Mouse (Mus musculus) limb, embryonic 15.5 days (tissue): Measurements from ENCODE around the gene Zfp937. TPM values are rescaled to one million over a fixed set of nuclear protein-coding genes. Genes with fewer than 3 reads are reported as not detected.
"Not testable (repeated sequence)": the region's sequence is repeated elsewhere in the genome, so short reads cannot be mapped to it uniquely, and the experiment has no call there.

Source experiments
- ATAC-seq: fragments of 200-750 bp; cut with Nextera tagmentation; 2 replicates; pipeline ENCODE4 v1.8.0; 2017; ENCODE audit warnings: low read depth, moderate TSS enrichment; ENCODE audit not compliant: insufficient number of reproducible peaks, low FRiP score, low TSS enrichment
- H3K27ac ChIP-seq: fragments of 300-500 bp; sonication (generic); 2 replicates; pipeline ENCODE4 v1.5.1; 2015; ENCODE audit warnings: moderate library complexity, mild to moderate bottlenecking, inconsistent platforms
- H3K27me3 ChIP-seq: fragments of 300-500 bp; sonication (generic); 2 replicates; pipeline ENCODE4 v1.6.1; 2015; ENCODE audit warnings: inconsistent platforms
- H3K36me3 ChIP-seq: fragments of 300-500 bp; sonication (generic); 2 replicates; pipeline ENCODE4 v1.6.1; 2015; ENCODE audit warnings: inconsistent platforms
- H3K4me1 ChIP-seq: fragments of 300-500 bp; sonication (generic); 2 replicates; pipeline ENCODE4 v1.6.1; 2015; ENCODE audit warnings: inconsistent platforms
- H3K4me2 ChIP-seq: fragments of 300-500 bp; sonication (generic); 2 replicates; pipeline ENCODE4 v1.6.1; 2015; ENCODE audit warnings: mild to moderate bottlenecking, inconsistent platforms
- H3K4me3 ChIP-seq: fragments of 300-500 bp; sonication (generic); 2 replicates; pipeline ENCODE4 v1.5.1; 2015; ENCODE audit warnings: mild to moderate bottlenecking, inconsistent platforms
- H3K9ac ChIP-seq: fragments of 300-500 bp; sonication (generic); 2 replicates; pipeline ENCODE4 v1.6.1; 2015; ENCODE audit warnings: inconsistent platforms
- H3K9me3 ChIP-seq: fragments of 300-500 bp; sonication (generic); 2 replicates; pipeline ENCODE4 v1.6.1; 2016; ENCODE audit warnings: inconsistent platforms
- WGBS: fragments of 180-500 bp; shearing (Covaris S2); methylation state at CpG from one replicate; pipeline ENCODE4 v1.1.7; 2015; 5-methylcytosine and 5-hydroxymethylcytosine counted together
- polyA plus RNA-seq: library from polyadenylated mRNA; unstranded; fragments of >200 nt; fragmentation: Nextera tagmentation; extraction: Ambion mirVana; gene quantifications from 2 replicates; pipeline ENCODE4 v1.2.1, GENCODE M21; 2015

The Zfp937 gene
- 9.0 TPM in 2 replicates for polyA plus RNA-seq

GRCm38 (mm10) chr2:150217600-150218362, at the start of gene Zfp937:
Gene Zfp937 (plus strand): TSS chr2:150218073.
- H3K27ac ChIP-seq, result peak within 1 kb of the TSS; percentile 59; the same call in 1 of the 2 replicates
- WGBS, result 0% methylated on average over 15 of the region's 15 CpGs
- H3K4me1 ChIP-seq, H3K27me3 ChIP-seq, H3K36me3 ChIP-seq, H3K9ac ChIP-seq, H3K9me3 ChIP-seq: not testable (repeated sequence)
- peak within 1 kb of the TSS; percentile 41 for H3K4me2 ChIP-seq
- H3K4me3 ChIP-seq, result peak within 1 kb of the TSS; percentile 45
- ATAC-seq, result peak; percentile 98

GRCm38 (mm10) chr2:150173833-150174232, 44.0 kb upstream of the Zfp937 start:
- Histone ChIP-seq H3K27ac (no peak overlapping the region), H3K4me3 (no peak overlapping the region), H3K9me3 (no peaks in the 10 kb centered on the region)

DNA sequence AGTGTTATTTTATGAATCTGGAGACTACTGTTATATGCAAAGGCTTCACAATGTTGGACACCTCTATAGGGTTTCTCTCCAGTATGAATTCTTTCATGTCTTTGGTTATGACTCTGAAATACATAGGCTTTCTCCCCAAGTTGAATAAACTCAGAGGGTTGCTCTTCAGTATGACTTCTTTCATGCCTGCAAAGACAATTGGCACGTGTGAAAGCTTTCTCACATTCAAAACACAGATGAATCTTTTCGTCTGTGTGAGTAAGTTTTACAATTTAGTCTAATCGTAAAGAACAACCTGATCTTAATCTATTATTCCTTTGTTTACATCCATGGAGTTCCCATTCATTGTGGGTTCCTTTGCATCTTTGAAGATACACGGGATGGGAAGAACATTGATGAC, 38.3 kb upstream of the Zfp937 start, which contains the start of gene Gm10770:
Gene Gm10770 (minus strand): TSS at position 101 of the 400 bp plus-strand sequence.
- H3K9ac ChIP-seq, H3K4me1 ChIP-seq, H3K9me3 ChIP-seq, H3K27me3 ChIP-seq, H3K27ac ChIP-seq, H3K4me2 ChIP-seq, H3K36me3 ChIP-seq, ATAC-seq, H3K4me3 ChIP-seq: not testable (repeated sequence)
- WGBS, result 76% methylated on average over 4 of the region's 4 CpGs

More at GRCm38 (mm10) chr2:150173833-150174232, 44.0 kb upstream of the Zfp937 start:
- Histone ChIP-seq H3K4me1 (no peaks in the 10 kb centered on the region), H3K27me3 (no peaks in the 10 kb centered on the region), H3K36me3 (no peaks in the 10 kb centered on the region), H3K9ac (no peak overlapping the region), H3K4me2 (no peak overlapping the region)
- no peak for ATAC-seq

GRCm38 (mm10) chr2:150181046-150181445, 36.8 kb upstream of the Zfp937 start:
- H3K9ac ChIP-seq, H3K27me3 ChIP-seq, H3K36me3 ChIP-seq, H3K27ac ChIP-seq, H3K4me3 ChIP-seq, H3K9me3 ChIP-seq, H3K4me2 ChIP-seq, H3K4me1 ChIP-seq, ATAC-seq: not testable (repeated sequence)

GRCm38 (mm10) chr2:150181570-150181999, 36.3 kb upstream of the Zfp937 start, which contains the start of gene Gm14139:
Gene Gm14139 (plus strand): TSS chr2:150181755.
- WGBS, result 72% methylated on average over 7 of the region's 7 CpGs

GRCm38 (mm10) chr2:150218363-150218725, 471 bp downstream of the Zfp937 start:
- not testable (repeated sequence) for H3K4me1 ChIP-seq, ATAC-seq, H3K36me3 ChIP-seq, H3K27me3 ChIP-seq, H3K9me3 ChIP-seq, H3K9ac ChIP-seq
- Histone ChIP-seq H3K4me3 (peak overlapping the region; percentile 45), H3K4me2 (peak overlapping the region; percentile 41), H3K27ac (peak overlapping the region; percentile 59; the same call in 1 of the 2 replicates)
- 9% methylated on average over 4 of the region's 4 CpGs for WGBS

More at GRCm38 (mm10) chr2:150181570-150181999, 36.3 kb upstream of the Zfp937 start, which contains the start of gene Gm14139:
- H3K27me3 ChIP-seq, H3K27ac ChIP-seq, H3K4me1 ChIP-seq, H3K4me2 ChIP-seq, H3K9ac ChIP-seq, H3K36me3 ChIP-seq, H3K9me3 ChIP-seq, H3K4me3 ChIP-seq, ATAC-seq: not testable (repeated sequence)

GRCm38 (mm10) chr2:150223263-150223662, 5.4 kb downstream of the Zfp937 start:
- H3K27ac ChIP-seq, H3K4me1 ChIP-seq, H3K4me3 ChIP-seq, ATAC-seq, H3K36me3 ChIP-seq, H3K27me3 ChIP-seq, H3K4me2 ChIP-seq, H3K9me3 ChIP-seq, H3K9ac ChIP-seq: not testable (repeated sequence)

- WGBS, result 88% methylated on average over 2 of the region's 2 CpGs
- H3K36me3 ChIP-seq, result peaks cover 7% of the 10 kb centered on the region; the same call in 1 of the 2 replicates
- no peak overlapping the region for H3K9ac ChIP-seq
- no peaks in the 10 kb centered on the region for H3K27me3 ChIP-seq
- no peak overlapping the region for H3K4me2 ChIP-seq
- H3K4me3 ChIP-seq, result no peak overlapping the region
- H3K4me1 ChIP-seq, result no peaks in the 10 kb centered on the region
- H3K27ac ChIP-seq, result no peak overlapping the region
- no peak for ATAC-seq
- H3K9me3 ChIP-seq, result peaks cover 9% of the 10 kb centered on the region; the same call in 1 of the 2 replicates
These were observed 25.3 kb downstream of the Zfp937 start for GRCm38 (mm10) chr2:150243211-150243610.

- H3K27me3 ChIP-seq, H3K36me3 ChIP-seq, ATAC-seq, H3K4me3 ChIP-seq, H3K4me2 ChIP-seq, H3K4me1 ChIP-seq, H3K9ac ChIP-seq, H3K9me3 ChIP-seq, H3K27ac ChIP-seq: not testable (repeated sequence)
- 56% methylated on average over 2 of the region's 2 CpGs for WGBS
These were observed 37.6 kb downstream of the Zfp937 start, which contains the start of gene Gm21994 for GRCm38 (mm10) chr2:150255491-150255890. Gene Gm21994 (minus strand): TSS chr2:150255591.

- H3K4me1 ChIP-seq, ATAC-seq, H3K4me3 ChIP-seq, H3K9ac ChIP-seq, H3K27ac ChIP-seq, H3K4me2 ChIP-seq, H3K27me3 ChIP-seq, H3K36me3 ChIP-seq, H3K9me3 ChIP-seq: not testable (repeated sequence)
- WGBS, result 68% methylated on average over 2 of the region's 2 CpGs
These were observed 39.0 kb downstream of the Zfp937 start for GRCm38 (mm10) chr2:150256861-150257260.

- ATAC-seq, result not testable (repeated sequence)
These were observed 39.4 kb downstream of the Zfp937 start, which contains the start of gene Gm14124 for GRCm38 (mm10) chr2:150257291-150257690. Gene Gm14124 (plus strand): TSS chr2:150257517.

More at GRCm38 (mm10) chr2:150257291-150257690, 39.4 kb downstream of the Zfp937 start, which contains the start of gene Gm14124:
- not testable (repeated sequence) for H3K27me3 ChIP-seq, H3K36me3 ChIP-seq, H3K4me2 ChIP-seq, H3K27ac ChIP-seq, H3K4me1 ChIP-seq, H3K9ac ChIP-seq, H3K4me3 ChIP-seq, H3K9me3 ChIP-seq
- WGBS, result 87% methylated on average over 4 of the region's 4 CpGs
